Mouse (Mus musculus) heart, adult 8-10 months (tissue): Measurements from ENCODE around the gene Cyp2a12. TPM values are rescaled to one million over a fixed set of nuclear protein-coding genes. Genes with fewer than 3 reads are reported as not detected.
"Not testable (repeated sequence)": the region's sequence is repeated elsewhere in the genome, so short reads cannot be mapped to it uniquely, and the experiment has no call there.

Source experiments
- DNase-seq: peaks from one replicate; pipeline ENCODE4 v3.0.0; 2022; ENCODE audit warnings: low spot score
- total RNA-seq, 4 experiments: library from RNA; stranded (reverse); gene quantifications; 2 replicates each; pipeline ENCODE4 v1.2.4; 2022

The Cyp2a12 gene
- total RNA-seq, result not detected

DNA sequence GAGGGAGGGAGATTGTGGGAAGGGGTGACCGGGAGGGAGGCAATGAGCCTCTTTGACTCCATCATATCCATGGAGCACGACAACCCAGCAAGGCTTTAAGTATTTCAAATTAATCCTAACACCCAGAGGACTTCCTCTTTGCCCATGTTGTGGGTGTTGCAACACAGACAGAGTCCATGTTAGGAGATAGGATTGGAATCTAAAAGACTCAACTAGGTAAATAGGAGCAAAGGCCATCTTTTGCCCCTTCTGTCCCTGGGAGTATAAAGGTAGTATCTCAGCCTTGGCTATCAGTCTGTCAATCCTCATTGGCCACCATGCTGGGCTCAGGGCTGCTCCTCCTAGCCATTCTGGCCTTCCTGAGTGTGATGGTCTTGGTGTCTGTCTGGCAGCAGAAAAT, at the start of gene Cyp2a12:
Gene Cyp2a12 (plus strand): TSS at position 293 of the 400 bp plus-strand sequence.
- no peak for DNase-seq

GRCm38 (mm10) chr7:26981464-26981863, 47.4 kb upstream of the Cyp2a12 start:
- DNase-seq, result not testable (repeated sequence)

GRCm38 (mm10) chr7:26981937-26982336, 46.9 kb upstream of the Cyp2a12 start:
- not testable (repeated sequence) for DNase-seq

- no peak for DNase-seq
Measured at GRCm38 (mm10) chr7:26982551-26982950, 46.3 kb upstream of the Cyp2a12 start.

DNA sequence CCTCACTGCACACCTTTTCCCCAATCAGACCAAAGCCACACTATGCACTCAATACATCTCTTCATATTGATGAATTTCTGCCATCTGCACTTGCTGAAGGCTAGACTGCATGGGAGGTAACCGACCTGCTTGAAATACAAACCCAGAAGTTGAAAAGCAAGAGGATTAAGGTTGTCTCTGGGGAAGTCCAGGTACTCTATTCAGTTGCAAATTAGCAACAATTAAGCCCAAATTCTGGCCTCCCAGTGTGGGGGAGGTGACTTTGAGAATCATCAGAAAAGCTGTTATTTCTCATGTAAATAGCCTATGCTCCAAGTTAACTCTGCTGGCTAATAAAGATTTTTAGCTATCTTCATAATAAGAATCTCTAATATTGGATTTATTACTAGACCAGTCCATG, 45.7 kb upstream of the Cyp2a12 start:
- DNase-seq, result not testable (repeated sequence)

DNA sequence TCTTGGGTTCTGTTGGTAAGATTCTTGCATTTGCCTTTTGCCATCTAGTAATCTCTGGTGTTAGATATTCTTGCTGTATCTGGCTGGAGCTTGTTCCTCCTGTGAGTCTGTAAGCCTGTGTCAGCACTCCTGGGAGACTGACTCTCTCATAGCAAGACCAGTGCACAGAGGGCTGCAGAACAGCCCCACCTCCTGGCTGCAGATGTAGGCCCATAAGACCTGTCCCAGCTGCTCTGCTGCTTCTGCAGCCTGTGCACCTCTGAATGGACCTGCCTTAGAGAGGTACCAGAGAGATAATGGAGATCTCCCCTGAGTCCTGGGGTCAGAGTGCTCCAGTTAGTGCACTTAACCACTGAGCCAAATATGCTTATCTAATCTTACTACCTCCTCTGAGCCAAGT, 2.3 kb upstream of the Cyp2a12 start:
- DNase-seq, result not testable (repeated sequence)

DNA sequence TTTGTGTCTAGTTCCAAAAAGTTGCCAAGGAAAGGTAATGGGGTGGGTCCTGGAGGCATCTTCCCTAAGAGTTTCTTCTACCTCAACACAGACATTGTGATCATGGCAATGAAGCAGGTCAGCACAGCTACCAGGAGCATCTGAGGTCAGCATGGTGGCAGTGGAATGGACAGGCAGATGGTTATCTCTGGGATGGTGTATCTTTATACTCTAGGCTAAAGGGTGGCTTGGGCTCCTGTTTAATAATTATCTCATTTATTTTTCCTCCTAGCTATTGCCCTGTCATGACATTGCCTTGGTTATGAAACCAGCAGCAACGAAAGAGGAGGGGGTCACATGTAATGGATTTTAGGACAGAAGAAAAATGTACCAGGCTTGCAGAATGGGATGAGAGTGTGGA, 20.0 kb downstream of the Cyp2a12 start:
- DNase-seq, result not testable (repeated sequence)

GRCm38 (mm10) chr7:27059333-27059732, 30.5 kb downstream of the Cyp2a12 start:
- DNase-seq, result not testable (repeated sequence)

- DNase-seq, result not testable (repeated sequence)
Measured at GRCm38 (mm10) chr7:27059896-27060295, 31.0 kb downstream of the Cyp2a12 start.

DNA sequence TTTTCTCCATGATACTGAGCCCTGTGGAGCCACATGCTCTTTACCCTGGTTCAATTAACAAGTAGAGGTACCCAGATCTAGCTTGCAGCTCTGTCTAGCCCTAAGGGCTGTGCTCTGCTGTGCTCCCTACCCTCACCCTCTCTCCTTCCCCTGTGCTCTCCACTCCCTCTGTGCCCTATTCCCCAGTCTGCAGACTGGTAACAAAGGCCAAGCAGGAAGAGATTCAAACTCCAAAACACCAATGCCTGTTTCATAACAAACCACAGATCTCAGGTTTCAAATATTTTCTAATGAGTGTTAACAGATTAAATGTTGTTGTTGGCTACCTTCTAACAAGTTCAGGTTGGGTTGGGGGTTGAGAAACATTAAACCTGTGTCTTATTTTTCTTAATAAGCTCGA, 49.8 kb downstream of the Cyp2a12 start:
- no peak for DNase-seq

- DNase-seq, result no peak
Measured at GRCm38 (mm10) chr7:27081625-27082024, 52.7 kb downstream of the Cyp2a12 start.

Other genes with a start within 250 kb of the Cyp2a12 start
- not detected for gene Cyp2g1, start 220.2 kb upstream of the Cyp2a12 start, total RNA-seq
- 1 to 10 TPM in 1 of 4 experiments, not detected in 3; 2.0 TPM for gene Cyp2a5, start 193.8 kb upstream of the Cyp2a12 start, total RNA-seq
- gene Cyp2a22, start 89.7 kb upstream of the Cyp2a12 start, total RNA-seq, result not detected
- 1 to 10 TPM in 2 of 4 experiments, under 1 TPM in 2; 0.60 to 6.6 (median 1.4) TPM for gene Cyp2f2, start 90.8 kb downstream of the Cyp2a12 start, total RNA-seq
- gene Cyp2t4, start 124.6 kb downstream of the Cyp2a12 start, total RNA-seq, result not detected
- 10 to 100 TPM; 60.7 to 62.6 (median 62.2) TPM for gene Egln2, start 137.7 kb downstream of the Cyp2a12 start, total RNA-seq
- gene Rab4b, start 149.8 kb downstream of the Cyp2a12 start, total RNA-seq, result 10 to 100 TPM in 3 of 4 experiments, 1 to 10 TPM in 1; 9.4 to 13.5 (median 12.3) TPM
- not detected for gene Gm21983, start 152.0 kb downstream of the Cyp2a12 start, total RNA-seq
- gene Mia, start 152.1 kb downstream of the Cyp2a12 start, total RNA-seq, result under 1 TPM in 3 of 4 experiments, not detected in 1; 0.52 to 0.89 (median 0.53) TPM
- gene BC024978, start 166.7 kb downstream of the Cyp2a12 start, total RNA-seq, result 10 to 100 TPM; 14.1 to 19.5 (median 15.8) TPM
- gene Snrpa, start 167.2 kb downstream of the Cyp2a12 start, total RNA-seq, result 10 to 100 TPM; 39.6 to 48.6 (median 47.4) TPM
- gene Itpkc, start 199.6 kb downstream of the Cyp2a12 start, total RNA-seq, result 1 to 10 TPM; 4.6 to 6.2 (median 4.8) TPM
- 10 to 100 TPM in 2 of 4 experiments, 1 to 10 TPM in 2; 9.0 to 12.6 (median 10.1) TPM for gene Coq8b, start 203.9 kb downstream of the Cyp2a12 start, total RNA-seq
- gene Numbl, start 229.4 kb downstream of the Cyp2a12 start, total RNA-seq, result 1 to 10 TPM; 3.4 to 5.0 (median 4.1) TPM